Mouse (Mus musculus) erythroblast, adult 5-6 weeks (primary cell): ENCODE measurements around the gene Cd69. TPM values are rescaled to one million over a fixed set of nuclear protein-coding genes. Genes with fewer than 3 reads are reported as not detected.

Source experiments
- ATAC-seq: replicated peaks from 2 replicates; pipeline ENCODE4 v1.8.0; 2016; ENCODE audit warnings: moderate number of reproducible peaks, mild to moderate bottlenecking, moderate TSS enrichment, inconsistent platforms; ENCODE audit not compliant: poor library complexity, low FRiP score, severe bottlenecking
- total RNA-seq, 2 experiments: library from RNA; stranded (forward) in 1 of 2; stranded (reverse) in 1 of 2; fragments of 150-400 nt in 1 of 2; fragments of 200-764, 138-1000 nt in 1 of 2; gene quantifications; 2 replicates each; pipeline versions ENCODE4 v1.2.3 to v1.2.4; 2015 to 2017; ENCODE audit warnings: low replicate concordance in 2 of 2

The Cd69 gene
- total RNA-seq, 2 experiments from 2014 or later = 3.7 to 4.2 TPM

- peak; percentile 81 for ATAC-seq
Measured at GRCm38 (mm10) chr6:129254949-129255602, 20.2 kb downstream of the Cd69 start.

GRCm38 (mm10) chr6:129254314-129254713, 20.9 kb downstream of the Cd69 start:
- ATAC-seq = no peak

GRCm38 (mm10) chr6:129248243-129248642, 27.0 kb downstream of the Cd69 start:
- ATAC-seq = 0 out of 2 replicates have a peak, but pooled peaks have one; percentile 63

- ATAC-seq = no peak
Measured at GRCm38 (mm10) chr6:129246992-129247391, 28.2 kb downstream of the Cd69 start.

- ATAC-seq = no peak
Measured at GRCm38 (mm10) chr6:129245793-129246192, 29.4 kb downstream of the Cd69 start.

- ATAC-seq = no peak
Measured at GRCm38 (mm10) chr6:129241907-129242306, 33.3 kb downstream of the Cd69 start.

GRCm38 (mm10) chr6:129241471-129241870, 33.8 kb downstream of the Cd69 start:
- no peak for ATAC-seq

GRCm38 (mm10) chr6:129239564-129240248, 35.5 kb downstream of the Cd69 start:
- no peak for ATAC-seq

GRCm38 (mm10) chr6:129238275-129239038, 36.8 kb downstream of the Cd69 start:
- ATAC-seq = peak; percentile 90

- peak; percentile 97 for ATAC-seq
Measured at GRCm38 (mm10) chr6:129237350-129238274, 37.6 kb downstream of the Cd69 start.

GRCm38 (mm10) chr6:129236652-129237342, 38.4 kb downstream of the Cd69 start:
- no peak for ATAC-seq

- ATAC-seq = no peak
Measured at GRCm38 (mm10) chr6:129235855-129236461, 39.3 kb downstream of the Cd69 start.

GRCm38 (mm10) chr6:129234456-129235360, 40.5 kb downstream of the Cd69 start:
- no peak for ATAC-seq

GRCm38 (mm10) chr6:129233955-129234369, 41.3 kb downstream of the Cd69 start:
- no peak for ATAC-seq

- no peak for ATAC-seq
Measured at GRCm38 (mm10) chr6:129233366-129233954, 41.8 kb downstream of the Cd69 start.

- no peak for ATAC-seq
Measured at GRCm38 (mm10) chr6:129232842-129233205, 42.4 kb downstream of the Cd69 start.
